Mouse (Mus musculus) c-Kit-positive CD71-positive TER-119-positive erythroid progenitor cells, embryonic 14.5 days (primary cell): ENCODE results near the gene Tmem179.

Source experiments
- DNase-seq: peaks from one replicate; pipeline ENCODE4 v3.0.0-alpha.2; 2013; ENCODE audit warnings: low spot score

The Tmem179 gene

DNA sequence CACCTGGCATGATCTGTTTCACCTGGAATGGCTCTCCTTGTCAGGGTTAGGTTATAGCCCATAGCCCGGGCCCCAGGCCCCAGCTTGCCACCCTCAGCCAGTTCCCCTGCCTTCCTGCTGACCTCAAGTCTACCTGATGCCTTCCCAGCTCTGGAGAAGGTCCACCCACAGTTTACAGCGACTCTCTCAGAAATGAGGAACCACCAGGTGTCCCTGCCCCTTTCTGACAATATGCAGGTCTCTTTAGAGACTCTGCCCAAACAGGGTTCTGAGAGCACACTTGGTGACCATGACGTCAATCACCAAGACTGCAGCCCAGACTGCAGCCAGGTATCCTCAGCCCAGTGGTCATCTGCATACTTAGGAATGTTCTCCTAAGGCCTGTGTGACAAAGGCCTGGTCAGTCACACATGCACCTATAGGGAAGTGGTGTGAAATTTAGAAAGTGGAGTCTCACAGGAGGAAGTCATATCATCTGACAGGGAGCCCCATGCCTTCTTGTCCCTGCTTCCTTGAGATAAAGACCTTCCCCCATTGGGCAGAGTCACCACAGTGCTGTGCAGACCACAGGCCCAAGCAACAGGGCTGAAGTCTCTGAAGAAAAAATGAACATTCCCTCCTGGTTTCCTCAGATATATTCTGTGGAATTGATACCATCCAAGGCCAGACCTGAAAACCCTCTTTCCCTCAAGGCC is 52.6 kb downstream of the Tmem179 start:
- DNase-seq: no peak

DNA sequence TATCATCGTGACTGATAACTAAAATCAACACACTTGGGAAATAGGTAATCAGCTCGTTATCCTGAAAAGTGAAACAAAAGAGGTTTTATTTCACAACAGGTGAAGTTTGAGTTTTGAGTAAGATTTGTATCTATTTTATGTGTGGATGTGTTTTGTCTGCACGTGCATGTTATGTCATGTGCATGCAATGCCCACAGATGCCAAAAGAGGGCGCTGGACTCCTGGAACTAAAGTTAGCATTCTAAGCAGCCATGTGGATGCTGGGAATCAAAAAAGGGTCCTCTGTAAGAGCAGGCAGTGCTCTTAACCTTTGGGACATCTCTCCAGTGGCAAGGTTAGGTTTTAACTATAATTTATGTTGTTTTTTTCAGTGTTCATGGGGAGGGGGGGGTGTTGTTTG is 53.3 kb downstream of the Tmem179 start:
- DNase-seq: peak; percentile 11

DNA sequence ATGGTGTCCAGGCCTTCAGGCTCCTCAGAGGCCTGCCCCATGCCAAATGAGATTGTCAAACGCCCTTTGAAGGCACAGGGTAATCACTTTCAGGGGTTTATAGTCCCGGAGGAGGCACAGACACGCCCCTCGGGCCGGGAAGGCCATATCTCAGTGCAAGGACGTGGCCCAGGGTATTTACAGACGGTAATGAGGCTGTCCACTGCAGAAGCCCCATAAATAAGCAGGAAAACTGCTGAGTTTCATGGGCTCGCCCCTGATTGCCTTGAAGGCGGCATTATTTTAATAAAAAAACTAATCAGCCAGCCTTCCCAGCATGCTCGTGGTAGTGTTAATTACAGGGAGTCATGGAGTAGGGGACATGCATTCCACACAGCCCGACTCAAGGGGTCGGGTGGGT is 54.1 kb downstream of the Tmem179 start:
- no peak for DNase-seq

DNA sequence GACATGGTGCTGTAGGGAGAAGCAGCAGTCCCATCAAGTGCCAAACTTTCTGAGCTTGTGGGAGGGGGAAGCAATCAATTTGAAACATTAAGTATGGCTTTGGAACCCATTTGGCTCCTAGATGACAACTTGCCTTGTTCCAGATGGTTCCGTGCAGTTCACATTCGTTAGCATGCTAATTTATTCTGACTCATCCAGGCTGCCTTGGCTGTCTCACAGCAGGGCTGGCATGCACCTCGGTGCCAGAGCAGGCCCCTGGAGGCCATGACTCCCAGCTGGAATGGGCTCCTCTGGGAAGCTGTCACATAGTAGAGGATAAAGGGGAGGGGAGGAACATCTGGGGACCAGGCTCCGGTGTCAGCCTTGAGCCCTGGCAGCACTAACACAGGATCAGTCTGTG is 58.7 kb downstream of the Tmem179 start:
- DNase-seq: no peak

DNA sequence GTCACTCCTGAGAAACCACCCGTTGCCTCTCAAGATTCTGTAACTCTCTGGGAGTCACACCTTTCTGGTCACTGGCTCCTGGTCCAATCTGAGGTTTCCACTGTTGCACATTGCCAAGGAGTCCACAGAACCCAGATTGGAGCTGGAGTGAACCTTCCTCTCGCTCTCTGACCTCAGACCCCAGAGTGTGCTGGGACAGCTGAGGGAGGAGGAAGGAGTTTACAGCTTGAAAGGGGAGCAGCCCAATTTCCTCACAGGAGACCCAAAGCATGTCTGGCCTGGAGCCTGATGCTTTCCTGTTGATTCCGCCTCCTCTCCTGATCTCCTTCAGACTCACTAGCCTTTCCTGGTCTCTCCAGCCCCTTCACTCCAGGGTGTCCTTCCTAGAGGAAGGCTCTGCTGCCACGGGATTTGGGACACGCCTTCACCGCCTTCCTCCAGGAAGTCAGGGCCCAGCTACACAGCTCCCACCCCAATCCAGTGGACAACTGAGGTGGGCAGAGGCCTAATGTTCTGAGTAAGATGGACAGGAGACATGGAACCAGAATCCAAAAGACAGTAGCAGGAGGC is 60.3 kb downstream of the Tmem179 start:
- no peak for DNase-seq

DNA sequence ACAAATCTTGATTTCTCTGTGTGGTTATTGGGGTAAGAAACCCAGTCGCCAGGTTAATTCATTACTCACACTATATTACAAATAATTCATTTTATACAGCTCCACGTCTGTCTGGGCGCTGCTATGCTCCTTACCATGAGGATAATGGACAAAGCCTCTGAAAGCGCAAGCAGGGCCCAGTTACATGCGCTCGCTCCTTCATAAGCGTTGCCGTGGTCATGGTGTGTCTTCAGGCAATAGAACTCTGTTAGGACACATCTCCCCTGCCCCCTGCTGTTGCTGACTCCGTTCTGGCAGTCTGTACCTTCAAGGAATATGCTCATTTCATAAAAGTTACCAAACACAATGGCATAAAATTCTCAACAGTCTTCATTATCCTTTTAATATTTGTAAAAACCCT is 64.7 kb downstream of the Tmem179 start:
- DNase-seq: no peak

DNA sequence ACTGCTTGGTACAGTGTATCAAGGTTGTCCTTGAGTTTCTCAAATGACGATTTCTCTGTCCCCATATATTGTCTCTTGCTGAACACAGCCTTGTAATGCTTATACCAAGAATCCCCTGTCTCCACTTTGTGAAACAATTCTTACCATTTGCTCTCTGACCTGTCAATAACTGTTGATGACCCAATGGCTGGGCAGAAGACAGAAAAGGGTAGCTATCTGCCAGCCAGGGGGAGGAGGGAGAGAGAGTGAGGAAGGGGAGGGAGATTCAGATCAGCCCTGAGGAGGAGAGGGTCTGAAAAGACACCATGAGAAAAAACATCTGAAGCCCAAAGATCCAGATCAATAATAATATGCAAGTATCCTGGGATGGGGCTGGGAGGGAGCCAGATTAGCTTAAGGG is 65.2 kb downstream of the Tmem179 start:
- DNase-seq: no peak

DNA sequence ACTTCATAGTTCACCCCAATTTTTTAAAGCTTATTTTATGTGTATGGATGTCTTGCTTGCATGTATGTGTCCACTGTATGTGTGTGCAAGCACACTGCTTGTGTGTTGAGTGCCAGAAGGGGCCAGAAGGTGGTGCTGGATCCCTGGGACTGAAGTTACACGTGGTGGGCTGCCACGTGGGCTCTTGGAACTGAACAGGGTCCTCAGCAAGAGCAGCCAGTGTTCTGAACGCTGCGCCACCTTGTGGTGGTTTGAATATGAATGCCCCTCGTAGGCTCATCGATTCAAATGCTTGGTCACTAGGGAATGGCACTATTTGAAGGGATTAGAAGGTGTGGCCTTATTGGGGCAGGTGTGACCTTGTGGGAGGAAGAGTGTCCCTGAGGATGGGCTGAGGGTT is 65.7 kb downstream of the Tmem179 start:
- DNase-seq: no peak
